Mouse (Mus musculus) adrenal gland, postnatal 10 days (tissue): Measurements from ENCODE around the gene Hoxa9. TPM values are rescaled to one million over a fixed set of nuclear protein-coding genes. Genes with fewer than 3 reads are reported as not detected.

Source experiments
- DNase-seq: peaks from one replicate; pipeline ENCODE4 v3.0.0; 2021; ENCODE audit warnings: mixed read lengths
- microRNA-seq: library from miRNA; unstranded; fragments of <30 nt; microRNA quantifications from one replicate; pipeline ENCODE4 v1.2.0, GENCODE M21; 2021
- total RNA-seq, 2 experiments: library from RNA; stranded (reverse); gene quantifications; 2 replicates each; pipeline ENCODE4 v1.2.3; 2021

Gene Hoxa9
- total RNA-seq, 2 experiments from 2014 or later: 3.0 to 4.4 TPM

DNA sequence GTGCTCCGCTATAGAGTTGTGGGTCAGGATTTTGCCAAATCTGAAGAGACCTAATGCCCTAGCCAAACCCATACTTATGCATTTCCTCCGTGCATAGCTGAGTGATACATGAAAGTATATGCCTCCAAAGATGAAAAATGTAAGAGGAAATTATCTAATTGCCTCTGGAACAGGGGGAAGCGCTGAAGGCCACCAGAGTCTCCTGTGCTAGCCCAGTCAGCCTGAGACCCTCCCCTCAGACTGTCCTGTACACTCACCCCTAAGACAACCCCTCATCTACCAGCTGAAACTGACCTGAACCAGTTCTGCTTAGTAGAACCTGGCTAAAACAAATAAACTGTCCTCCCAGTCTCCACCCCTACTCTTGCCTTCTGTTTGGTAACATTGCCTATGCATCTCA lies 50.2 kb downstream of the Hoxa9 start:
- DNase-seq: no peak

DNA sequence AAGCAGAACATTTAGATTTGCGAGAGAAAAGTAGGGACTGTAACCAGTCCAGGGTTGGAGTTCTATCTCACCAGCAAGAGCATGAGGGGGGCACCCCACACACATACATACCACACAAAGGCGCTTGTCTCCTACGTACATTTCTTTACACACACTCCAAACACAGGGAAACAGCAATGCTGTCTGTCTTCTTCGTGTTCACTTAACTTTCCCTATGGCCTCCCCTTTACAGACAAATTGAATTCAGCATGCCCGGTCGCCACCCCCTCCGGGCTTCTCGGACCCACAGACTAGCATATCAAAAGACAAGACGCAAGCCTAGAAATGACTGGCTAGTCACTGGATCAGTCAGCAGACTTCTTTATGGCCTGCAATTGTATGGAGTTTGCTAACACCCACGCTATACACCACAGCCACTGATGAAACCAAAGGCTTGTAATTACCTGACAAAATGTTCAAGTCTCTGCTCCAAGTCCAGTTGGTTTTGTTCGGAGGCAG lies 50.6 kb downstream of the Hoxa9 start:
- no peak for DNase-seq

DNA sequence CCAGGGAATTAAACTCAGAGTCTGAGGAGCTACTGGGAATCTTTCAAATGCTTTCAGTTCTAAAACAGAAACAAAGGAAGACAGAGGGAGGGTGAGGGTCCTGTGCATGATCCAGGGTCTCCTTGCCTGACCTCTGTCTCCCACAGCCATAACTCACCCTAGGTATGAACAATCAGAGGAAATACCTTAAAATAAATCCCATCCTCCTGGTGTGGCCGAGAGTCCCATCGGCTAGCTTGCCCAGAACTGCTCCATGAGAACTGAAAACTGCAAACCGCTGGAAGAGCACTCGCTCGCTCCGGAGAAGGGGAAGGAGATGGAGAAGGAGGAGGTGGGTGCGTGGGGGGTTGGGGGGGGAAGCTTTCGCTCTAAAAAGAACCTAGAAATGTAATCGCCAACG lies 51.2 kb downstream of the Hoxa9 start:
- DNase-seq: no peak

DNA sequence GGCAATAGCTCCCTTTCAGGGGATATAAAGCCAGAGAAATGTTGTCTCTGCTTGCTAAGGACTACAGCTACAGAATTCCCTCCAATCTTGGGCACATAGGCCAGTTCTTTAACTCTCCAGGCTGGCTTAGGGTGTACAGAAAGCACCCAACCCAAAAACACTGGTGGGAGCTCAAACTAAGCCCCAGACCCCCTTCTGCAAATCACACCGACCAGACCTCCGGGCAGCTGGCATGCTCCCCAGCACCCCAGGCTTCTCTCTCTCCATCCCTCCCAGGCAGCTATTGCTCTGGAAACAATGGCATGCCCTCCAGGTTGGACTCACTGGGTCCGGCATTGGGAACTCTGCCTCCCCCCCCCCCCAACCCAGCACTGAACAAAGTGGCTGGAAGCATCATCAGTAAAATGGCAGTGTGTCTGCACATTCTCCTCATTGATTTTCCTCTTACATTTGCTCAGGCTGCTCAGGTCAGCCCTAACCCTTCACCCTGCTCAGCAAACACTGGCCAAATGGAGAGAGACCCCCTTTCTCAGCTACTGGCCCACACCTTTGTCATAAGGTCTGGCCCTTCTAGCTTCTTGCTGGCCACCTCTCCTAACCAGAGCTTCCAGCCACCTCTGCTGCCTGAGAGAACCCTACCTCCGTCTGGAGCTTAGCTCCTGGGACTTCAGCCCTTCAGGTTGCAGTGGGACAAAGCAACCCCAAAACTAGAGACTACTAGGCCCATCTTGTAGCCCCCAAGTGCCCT lies 51.8 kb downstream of the Hoxa9 start:
- peak; percentile 15 for DNase-seq

DNA sequence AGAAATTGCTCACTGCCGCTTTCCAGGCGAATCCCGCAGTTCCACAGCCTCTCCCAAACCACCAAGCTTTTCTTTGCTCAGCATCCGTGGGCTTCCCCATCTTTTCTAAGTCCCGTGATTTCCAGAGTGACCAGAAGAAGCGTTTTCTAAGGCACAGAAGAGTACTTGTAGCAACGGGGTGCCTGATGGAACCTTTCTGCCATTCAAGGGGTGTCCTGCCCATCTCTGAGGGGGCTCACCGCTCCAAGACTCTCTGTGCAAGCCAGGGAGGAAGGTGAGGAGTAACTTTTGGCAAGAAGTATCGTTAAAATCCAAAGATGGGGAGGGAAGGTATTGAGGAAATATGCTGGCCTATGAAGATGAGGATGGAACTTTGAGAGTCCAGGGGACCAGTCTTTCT lies 53.1 kb downstream of the Hoxa9 start:
- DNase-seq: peak; percentile 2

DNA sequence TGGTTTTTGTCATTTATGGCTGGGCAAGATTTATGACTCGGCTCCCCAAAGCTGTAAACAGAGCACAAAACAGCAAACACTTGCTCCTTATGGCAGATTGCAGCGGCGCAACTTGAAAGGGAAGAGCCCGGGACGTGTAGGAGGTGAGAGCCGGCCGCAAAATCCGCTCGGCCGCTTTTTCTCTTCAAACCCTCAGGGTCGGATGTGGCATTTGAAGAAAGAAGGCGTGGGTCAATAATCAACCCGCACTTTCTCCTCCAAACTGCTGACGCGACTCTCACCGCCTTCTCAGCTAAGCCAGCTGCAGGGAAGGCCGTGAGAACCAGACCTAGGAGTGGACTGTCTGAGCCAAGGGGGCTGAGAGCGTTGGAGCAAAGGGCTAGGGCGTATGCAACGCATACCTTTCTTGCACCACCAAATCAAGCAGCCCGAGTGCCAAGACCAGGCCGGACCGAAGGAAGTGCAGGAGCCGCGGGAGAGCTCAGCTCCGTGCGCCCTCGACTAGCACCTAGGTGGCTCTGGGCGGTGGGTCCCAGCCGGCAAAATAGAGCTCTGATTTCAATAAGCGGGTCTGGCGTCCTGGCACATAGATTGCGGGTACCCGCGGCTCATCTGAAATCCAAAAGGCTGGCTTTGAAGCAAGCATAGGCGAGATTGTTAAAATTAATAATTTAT lies 53.7 kb downstream of the Hoxa9 start, which contains the start of gene 5730596B20Rik:
Gene 5730596B20Rik, plus strand, starts transcription at position 438 of the 675 bp plus-strand sequence.
- peak; percentile 49 for DNase-seq

DNA sequence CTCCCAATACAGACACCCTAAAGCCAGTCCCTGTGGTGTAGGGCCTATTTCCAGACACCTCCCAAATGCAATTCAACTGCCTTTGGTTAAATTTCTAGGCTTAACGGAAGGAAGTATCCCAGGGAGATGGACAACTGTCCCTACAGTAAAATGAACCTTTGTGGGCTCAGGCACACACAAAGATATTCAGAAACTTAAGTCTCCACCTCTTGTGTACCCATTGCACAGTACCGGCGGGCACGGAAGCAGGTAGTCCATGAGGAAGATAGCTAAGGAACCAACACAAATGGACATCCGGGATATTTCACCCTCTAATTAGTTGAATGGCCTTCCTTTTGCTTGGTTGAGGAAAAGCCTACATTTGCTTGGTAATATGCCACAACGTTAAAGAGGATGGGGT lies 54.5 kb downstream of the Hoxa9 start:
- no peak for DNase-seq

DNA sequence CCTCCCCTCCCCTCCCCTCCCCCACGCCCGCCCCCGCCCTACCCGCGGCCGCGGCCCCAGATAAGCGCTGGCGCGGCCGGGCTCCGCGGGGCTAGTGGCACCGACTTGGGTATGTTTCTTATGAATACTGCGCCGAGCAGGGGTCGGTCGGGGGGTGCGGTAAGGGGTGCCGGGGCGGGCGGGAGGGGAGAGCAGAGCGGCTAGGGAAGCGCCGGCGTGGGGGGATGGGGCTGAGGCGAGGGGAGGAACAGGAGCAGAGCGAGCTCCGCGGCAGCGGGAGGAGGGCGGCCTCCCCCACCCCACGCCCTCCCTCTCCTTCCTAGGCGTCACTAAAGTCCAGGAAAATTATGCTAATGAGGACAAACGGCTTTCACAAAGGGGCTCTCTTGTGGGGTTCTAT lies 55.0 kb downstream of the Hoxa9 start:
- peak; percentile 75 for DNase-seq

DNA sequence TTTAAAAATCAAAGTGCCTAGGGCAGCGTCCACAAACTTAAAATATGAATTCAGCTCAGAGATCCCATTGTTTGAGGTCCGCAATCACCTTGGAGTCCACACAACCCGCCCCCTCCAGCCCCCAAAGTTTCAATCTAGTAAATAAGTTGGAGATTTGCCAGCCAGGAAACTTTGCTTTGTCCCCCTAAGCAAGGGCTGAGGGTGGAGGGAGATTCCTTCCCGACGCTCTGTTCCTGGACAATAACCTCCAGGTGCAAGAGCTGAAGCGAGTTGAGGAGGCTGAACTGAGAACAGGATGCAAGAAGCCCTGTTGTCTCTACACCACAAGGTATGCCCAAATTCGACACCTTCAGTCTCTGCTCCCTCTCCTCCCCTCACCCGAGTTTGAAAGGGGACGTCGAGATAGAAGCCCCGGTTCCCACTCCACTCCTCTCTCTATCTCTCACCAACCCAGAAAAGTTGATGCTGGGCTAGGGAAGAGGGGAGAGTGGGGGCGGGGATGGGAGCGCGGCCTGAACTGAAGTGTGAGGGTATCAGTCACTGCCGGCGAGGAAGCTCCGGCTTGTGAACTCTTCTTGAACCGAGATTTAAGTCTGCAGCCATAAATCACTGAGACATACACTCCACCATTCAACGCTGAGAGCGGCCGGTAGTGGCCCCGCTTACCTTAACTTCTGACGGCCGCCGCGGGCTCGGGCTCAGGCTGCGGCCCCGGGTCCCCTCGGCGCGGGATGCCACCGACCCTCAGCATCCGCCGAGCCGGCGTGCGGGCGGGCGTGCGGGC lies 55.7 kb downstream of the Hoxa9 start:
- peak; percentile 62 for DNase-seq

DNA sequence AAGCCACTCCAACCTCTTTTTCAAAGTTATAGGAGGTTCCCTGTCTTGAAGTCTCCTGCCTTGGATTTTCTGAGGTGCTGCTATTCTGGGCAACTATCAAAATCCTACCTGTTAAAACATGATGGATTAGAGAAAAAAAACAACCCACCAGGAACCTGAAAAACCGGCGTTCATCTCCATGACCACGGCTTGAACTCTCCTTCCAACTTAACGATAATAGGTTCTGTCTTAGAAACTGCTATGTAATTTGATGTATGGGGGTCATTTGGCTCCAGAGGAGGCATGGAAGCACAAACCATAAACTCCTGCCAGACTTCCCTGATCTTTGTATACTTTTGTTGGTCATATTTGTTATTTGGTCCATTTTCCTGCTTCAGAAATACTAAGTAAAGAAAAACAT lies 57.2 kb downstream of the Hoxa9 start:
- no peak for DNase-seq

Small RNAs within 50 kb of the gene (microRNA-seq; reads per million reads assigned to microRNA genes)
- gene Mir196b: 1,405 reads per million, percentile 79 among the genes with 10 or more reads in this experiment

Other genes starting within 250 kb of the Hoxa9 start
- 10 to 100 TPM; 40.5 to 46.5 TPM for gene Skap2, start 218.5 kb downstream of the Hoxa9 start, total RNA-seq
- 1 to 10 TPM in 1 of 2 experiments, under 1 TPM in 1; 0.91 to 1.2 TPM for gene Hoxa1, start 72.8 kb downstream of the Hoxa9 start, total RNA-seq
- gene Hoxa2, start 66.3 kb downstream of the Hoxa9 start, total RNA-seq: 1 to 10 TPM; 2.3 to 5.1 TPM
- gene 5730596B20Rik, start 53.6 kb downstream of the Hoxa9 start, total RNA-seq: under 1 TPM; 0.27 to 0.94 TPM
- gene Hoxa4, start 39.3 kb downstream of the Hoxa9 start, total RNA-seq: 10 to 100 TPM in 1 of 2 experiments, 1 to 10 TPM in 1; 8.0 to 11.4 TPM
- 10 to 100 TPM; 28.0 to 28.2 TPM for gene Hoxa5, start 26.5 kb downstream of the Hoxa9 start, total RNA-seq
- 1 to 10 TPM; 4.8 to 8.6 TPM for gene Hoxa6, start 22.4 kb downstream of the Hoxa9 start, total RNA-seq
- gene Hoxa3, start 17.8 kb downstream of the Hoxa9 start, total RNA-seq: 10 to 100 TPM in 1 of 2 experiments, 1 to 10 TPM in 1; 5.9 to 13.5 TPM
- 1 to 10 TPM in 1 of 2 experiments, under 1 TPM in 1; 0.91 to 1.5 TPM for gene Gm28308, start 17.8 kb downstream of the Hoxa9 start, total RNA-seq
- 10 to 100 TPM; 21.5 to 26.6 TPM for gene Hoxa7, start 9.2 kb downstream of the Hoxa9 start, total RNA-seq
- 1 to 10 TPM in 1 of 2 experiments, under 1 TPM in 1; 0.42 to 1.5 TPM for gene Hoxa10, start 9.8 kb upstream of the Hoxa9 start, total RNA-seq
- gene Hoxa11, start 14.7 kb upstream of the Hoxa9 start, total RNA-seq: not detected
- gene Hoxa13, start 29.8 kb upstream of the Hoxa9 start, total RNA-seq: not detected
- not detected for gene Evx1, start 82.4 kb upstream of the Hoxa9 start, total RNA-seq